Mouse (Mus musculus) liver, adult 2 months (tissue): ENCODE results near the gene Cd24a.

Source experiments
- CTCF ChIP-seq: fragments of 200-500 bp; IDR thresholded peaks from 2 replicates; pipeline ENCODE4 v1.5.1; 2011; ENCODE audit warnings: low read depth, low read length, control low read depth
- POLR2A ChIP-seq: fragments of 200-500 bp; IDR thresholded peaks from 2 replicates; pipeline ENCODE4 v1.6.1; 2011; ENCODE audit warnings: low read length, control low read depth; ENCODE audit not compliant: insufficient read depth; ENCODE audit errors: extremely low read depth

- no peak for TF ChIP-seq POLR2A
- no peak for TF ChIP-seq CTCF
These were observed 46.3 kb downstream of the Cd24a start for GRCm38 (mm10) chr10:43624362-43624761.
